Mouse (Mus musculus) liver, embryonic 14.5 days (tissue): Measurements from ENCODE around the gene Ankrd6.
"Not testable (repeated sequence)": the region's sequence is repeated elsewhere in the genome, so short reads cannot be mapped to it uniquely, and the experiment has no call there.

Experiments used
- CTCF ChIP-seq: IDR thresholded peaks from 2 replicates; pipeline ENCODE4 v1.5.1; 2016; ENCODE audit warnings: antibody characterized with exemption, low read depth, control low read depth
- EP300 ChIP-seq: IDR thresholded peaks from 2 replicates; pipeline ENCODE4 v1.6.1; 2016; ENCODE audit warnings: antibody characterized with exemption, low read depth

DNA sequence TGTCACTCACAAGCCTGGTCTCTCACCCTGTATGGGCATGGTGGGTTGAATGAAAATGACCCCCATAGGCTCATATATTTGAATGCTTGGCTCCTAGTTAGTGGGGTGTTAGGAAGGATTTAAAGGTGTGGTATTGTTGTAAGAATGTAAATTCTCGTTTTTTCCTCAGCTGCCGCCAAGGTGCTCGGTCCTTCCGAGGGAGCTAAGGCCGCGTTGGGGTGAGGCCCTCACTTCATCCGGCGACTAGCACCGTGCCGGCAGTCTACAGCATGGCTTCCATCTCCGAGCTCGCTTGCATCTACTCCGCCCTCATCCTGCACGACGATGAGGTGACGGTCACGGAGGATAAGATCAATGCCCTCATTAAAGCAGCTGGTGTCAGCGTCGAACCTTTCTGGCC lies 14.0 kb upstream of the Ankrd6 start:
- not testable (repeated sequence) for TF ChIP-seq CTCF, EP300
